Mouse (Mus musculus): ENCODE results near the gene Cdc6. TPM values are rescaled to one million over a fixed set of nuclear protein-coding genes. Genes with fewer than 3 reads are reported as not detected.
A peak's percentile ranks its signal among the peaks of the same experiment; 100 is the strongest.

The Cdc6 gene
- polyA plus RNA-seq, 1 experiment from 2014 or later: 47.7 TPM

- Histone ChIP-seq H3K9me3 (no peaks in the 10 kb centered on the region), H3K27ac (peak overlapping the region; percentile 97), H3K27me3 (ENCODE audit: insufficient read depth, poor library complexity, severe bottlenecking) (no peaks in the 10 kb centered on the region), H3K36me3 (peaks cover 9% of the 10 kb centered on the region; the same call in 1 of the 2 replicates), H3K4me3 (peak overlapping the region; percentile 75), H3K4me1 (peaks cover 88% of the 10 kb centered on the region)
- no peak for DNase-seq (ENCODE audit: low spot score)
- WGBS: 2% methylated on average over 23 of the region's 23 CpGs
Observed at GRCm38 (mm10) chr11:98936606-98937409, 29.2 kb downstream of the Cdc6 start.

- peak overlapping the region; percentile 75 for H3K4me3 ChIP-seq
- under 1% methylated on average over 38 of the region's 38 CpGs for WGBS
- no peaks in the 10 kb centered on the region for H3K9me3 ChIP-seq
- H3K27ac ChIP-seq: peak overlapping the region; percentile 97
- DNase-seq (ENCODE audit: low spot score): peak; percentile 95
- peaks cover 9% of the 10 kb centered on the region; the same call in 1 of the 2 replicates for H3K36me3 ChIP-seq
- no peaks in the 10 kb centered on the region for H3K27me3 ChIP-seq (ENCODE audit: insufficient read depth, poor library complexity, severe bottlenecking)
- H3K4me1 ChIP-seq: peaks cover 88% of the 10 kb centered on the region
Observed at GRCm38 (mm10) chr11:98937410-98937913, 29.9 kb downstream of the Cdc6 start.

- Histone ChIP-seq H3K27ac (peak overlapping the region; percentile 97), H3K4me3 (peak overlapping the region; percentile 75), H3K9me3 (no peaks in the 10 kb centered on the region), H3K4me1 (peaks cover 88% of the 10 kb centered on the region), H3K36me3 (peaks cover 10% of the 10 kb centered on the region; the same call in 1 of the 2 replicates), H3K27me3 (ENCODE audit: insufficient read depth, poor library complexity, severe bottlenecking) (no peaks in the 10 kb centered on the region)
- WGBS: under 1% methylated on average over 39 of the region's 39 CpGs
- no peak for DNase-seq (ENCODE audit: low spot score)
Observed at GRCm38 (mm10) chr11:98937914-98938694, 30.5 kb downstream of the Cdc6 start.

GRCm38 (mm10) chr11:98938701-98939083 lies 31.1 kb downstream of the Cdc6 start:
- peak overlapping the region; percentile 97 for H3K27ac ChIP-seq
- 29% methylated on average over 7 of the region's 7 CpGs for WGBS
- peaks cover 10% of the 10 kb centered on the region; the same call in 1 of the 2 replicates for H3K36me3 ChIP-seq
- DNase-seq (ENCODE audit: low spot score): no peak
- H3K4me3 ChIP-seq: peak overlapping the region; percentile 75
- H3K27me3 ChIP-seq (ENCODE audit: insufficient read depth, poor library complexity, severe bottlenecking): no peaks in the 10 kb centered on the region
- peaks cover 88% of the 10 kb centered on the region for H3K4me1 ChIP-seq
- no peaks in the 10 kb centered on the region for H3K9me3 ChIP-seq

GRCm38 (mm10) chr11:98939084-98939952 lies 31.7 kb downstream of the Cdc6 start:
- Histone ChIP-seq H3K4me1 (peaks cover 93% of the 10 kb centered on the region), H3K9me3 (no peaks in the 10 kb centered on the region), H3K27me3 (ENCODE audit: insufficient read depth, poor library complexity, severe bottlenecking) (no peaks in the 10 kb centered on the region), H3K4me3 (peak overlapping the region; percentile 75), H3K27ac (peak overlapping the region; percentile 97), H3K36me3 (peaks cover 10% of the 10 kb centered on the region; the same call in 1 of the 2 replicates)
- WGBS: 37% methylated on average over 15 of the region's 15 CpGs
- DNase-seq (ENCODE audit: low spot score): no peak

GRCm38 (mm10) chr11:98939953-98940641 lies 32.5 kb downstream of the Cdc6 start:
- peaks cover 8% of the 10 kb centered on the region; the same call in 1 of the 2 replicates for H3K36me3 ChIP-seq
- peak overlapping the region; percentile 75 for H3K4me3 ChIP-seq
- peak overlapping the region; percentile 97 for H3K27ac ChIP-seq
- 46% methylated on average over 11 of the region's 11 CpGs for WGBS
- no peaks in the 10 kb centered on the region for H3K9me3 ChIP-seq
- H3K4me1 ChIP-seq: peaks cover 99% of the 10 kb centered on the region
- no peak for DNase-seq (ENCODE audit: low spot score)
- H3K27me3 ChIP-seq (ENCODE audit: insufficient read depth, poor library complexity, severe bottlenecking): no peaks in the 10 kb centered on the region

GRCm38 (mm10) chr11:98940776-98941175 lies 33.2 kb downstream of the Cdc6 start:
- peak overlapping the region; percentile 75 for H3K4me3 ChIP-seq
- H3K9me3 ChIP-seq: no peaks in the 10 kb centered on the region
- no peaks in the 10 kb centered on the region for H3K27me3 ChIP-seq (ENCODE audit: insufficient read depth, poor library complexity, severe bottlenecking)
- H3K27ac ChIP-seq: peak overlapping the region; percentile 97
- DNase-seq (ENCODE audit: low spot score): no peak
- peaks cover 99% of the 10 kb centered on the region for H3K4me1 ChIP-seq
- 0 out of 2 replicates have a peak, but pooled peaks cover 4% of the 10 kb centered on the region for H3K36me3 ChIP-seq
- 33% methylated on average over 3 of the region's 3 CpGs for WGBS

GRCm38 (mm10) chr11:98941341-98941825 lies 33.8 kb downstream of the Cdc6 start:
- DNase-seq (ENCODE audit: low spot score): no peak
- peak overlapping the region; percentile 97 for H3K27ac ChIP-seq
- 3% methylated on average over 12 of the region's 12 CpGs for WGBS

GRCm38 (mm10) chr11:98941826-98942550 lies 34.4 kb downstream of the Cdc6 start:
- Histone ChIP-seq H3K4me1 (peaks cover 95% of the 10 kb centered on the region), H3K4me3 (peak overlapping the region; percentile 75), H3K36me3 (0 out of 2 replicates have a peak, but pooled peaks cover 4% of the 10 kb centered on the region), H3K27ac (peak overlapping the region; percentile 97), H3K27me3 (ENCODE audit: insufficient read depth, poor library complexity, severe bottlenecking) (no peaks in the 10 kb centered on the region), H3K9me3 (no peaks in the 10 kb centered on the region)
- peak; percentile 95 for DNase-seq (ENCODE audit: low spot score)
- 5% methylated on average over 15 of the region's 15 CpGs for WGBS

More at GRCm38 (mm10) chr11:98941341-98941825, 33.8 kb downstream of the Cdc6 start:
- 0 out of 2 replicates have a peak, but pooled peaks cover 4% of the 10 kb centered on the region for H3K36me3 ChIP-seq
- no peaks in the 10 kb centered on the region for H3K9me3 ChIP-seq
- H3K4me1 ChIP-seq: peaks cover 99% of the 10 kb centered on the region
- H3K27me3 ChIP-seq (ENCODE audit: insufficient read depth, poor library complexity, severe bottlenecking): no peaks in the 10 kb centered on the region
- H3K4me3 ChIP-seq: peak overlapping the region; percentile 75

- Histone ChIP-seq H3K4me3 (peak overlapping the region; percentile 75), H3K9me3 (no peaks in the 10 kb centered on the region), H3K36me3 (0 out of 2 replicates have a peak, but pooled peaks cover 4% of the 10 kb centered on the region), H3K4me1 (peaks cover 96% of the 10 kb centered on the region), H3K27ac (peak overlapping the region; percentile 97), H3K27me3 (ENCODE audit: insufficient read depth, poor library complexity, severe bottlenecking) (no peaks in the 10 kb centered on the region)
- WGBS: 40% methylated on average over 3 of the region's 3 CpGs
- no peak for DNase-seq (ENCODE audit: low spot score)
Observed at GRCm38 (mm10) chr11:98942555-98942922, 34.9 kb downstream of the Cdc6 start.
